Mouse (Mus musculus) urinary bladder, postnatal 4 days (tissue): ENCODE results near the gene Rab11fip4.
A peak's percentile ranks its signal among the peaks of the same experiment; 100 is the strongest.

ENCODE experiments used
- DNase-seq, 2 experiments: peaks; one replicate each; pipeline ENCODE4 v3.0.0; 2021 to 2022; ENCODE audit warnings: low spot score in 2 of 2

Gene Rab11fip4

DNA sequence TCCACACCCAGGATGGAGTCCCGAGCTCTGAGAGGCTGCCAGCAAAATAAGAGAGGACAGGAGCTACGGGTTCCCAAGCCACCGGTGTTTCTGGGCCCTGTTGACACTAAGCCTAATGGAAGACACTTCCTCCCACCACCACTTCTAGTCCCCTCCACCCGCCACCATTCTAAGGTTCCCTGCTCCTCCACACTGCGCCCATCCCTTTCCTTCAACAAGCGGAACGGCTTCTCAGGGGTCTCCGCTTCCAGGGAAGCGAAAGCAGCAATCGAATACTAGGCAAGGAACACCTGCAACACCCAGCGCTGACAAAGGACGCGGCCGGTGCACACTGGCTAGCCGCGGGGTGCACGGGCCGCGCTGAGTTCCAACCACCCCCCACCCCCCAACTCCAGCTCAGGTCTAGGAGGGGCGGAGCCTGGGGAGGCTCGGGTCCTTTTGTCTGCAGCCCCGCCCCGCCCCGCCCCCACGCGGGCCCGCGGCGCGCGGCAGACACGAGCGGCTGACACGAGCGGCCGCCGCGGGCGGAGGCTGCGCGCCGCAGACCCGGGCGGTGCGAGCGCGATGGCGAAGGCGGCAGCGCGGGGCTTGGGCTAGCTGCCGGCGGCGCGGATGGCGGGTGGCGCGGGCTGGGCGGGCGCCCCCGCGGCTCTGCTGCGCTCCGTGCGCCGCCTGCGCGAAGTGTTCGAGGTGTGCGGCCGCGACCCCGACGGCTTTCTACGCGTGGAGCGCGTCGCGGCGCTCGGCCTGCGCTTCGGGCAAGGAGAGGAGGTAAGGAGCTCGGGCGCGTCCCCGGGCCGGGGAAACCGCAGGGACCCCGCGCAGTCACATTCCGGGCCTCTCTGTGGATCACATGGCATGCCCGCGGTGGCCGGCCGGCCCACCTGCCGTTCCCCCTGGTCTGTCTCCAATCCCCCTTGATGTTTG, at the start of gene Rab11fip4:
TSS of gene Rab11fip4 (plus strand) at position 549 of the 927 bp plus-strand sequence.
- DNase-seq: no peak

DNA sequence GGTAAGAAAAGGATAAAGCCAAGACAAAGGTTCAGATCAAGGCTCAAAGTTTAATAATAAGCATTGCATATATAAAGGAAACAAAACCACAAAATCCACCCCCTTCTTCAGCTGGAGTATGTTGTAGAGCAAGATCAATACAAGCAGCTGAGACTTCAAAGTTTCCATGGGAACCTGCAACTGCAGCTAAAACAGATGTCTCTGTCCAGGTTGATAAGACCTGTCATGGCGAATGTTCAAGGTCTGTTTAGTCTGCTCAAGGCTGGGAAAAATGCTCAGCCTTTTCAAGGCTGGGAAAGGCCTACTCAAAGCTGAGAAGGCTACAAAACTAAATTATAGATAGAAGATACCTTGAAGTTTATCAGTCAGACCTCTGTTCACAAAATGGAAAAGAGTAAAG, 38.4 kb upstream of the Rab11fip4 start:
- no peak for DNase-seq

DNA sequence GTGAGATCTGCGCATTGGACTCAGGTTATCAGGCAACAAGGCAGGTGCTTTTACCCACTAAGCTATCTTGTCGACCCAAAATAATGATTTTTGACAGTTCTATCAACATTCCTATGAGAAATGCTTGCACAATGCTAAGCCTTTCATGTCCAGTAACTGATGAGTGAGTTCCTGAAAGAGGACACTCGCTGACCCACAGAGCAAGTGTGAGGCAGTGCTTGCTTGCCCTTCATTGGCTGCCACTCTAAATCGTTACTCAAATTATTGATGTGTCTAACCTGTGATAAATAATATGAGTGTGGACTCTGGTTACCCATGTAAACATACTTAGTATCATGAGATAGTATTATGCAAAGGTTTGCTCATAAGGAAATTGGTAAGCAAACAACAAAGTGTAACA, 30.5 kb upstream of the Rab11fip4 start:
- no peak for DNase-seq

GRCm38 (mm10) chr11:79563493-79563892, 27.5 kb upstream of the Rab11fip4 start:
- no peak for DNase-seq

- DNase-seq: no peak
Observed at GRCm38 (mm10) chr11:79566947-79567346, 24.1 kb upstream of the Rab11fip4 start.

DNA sequence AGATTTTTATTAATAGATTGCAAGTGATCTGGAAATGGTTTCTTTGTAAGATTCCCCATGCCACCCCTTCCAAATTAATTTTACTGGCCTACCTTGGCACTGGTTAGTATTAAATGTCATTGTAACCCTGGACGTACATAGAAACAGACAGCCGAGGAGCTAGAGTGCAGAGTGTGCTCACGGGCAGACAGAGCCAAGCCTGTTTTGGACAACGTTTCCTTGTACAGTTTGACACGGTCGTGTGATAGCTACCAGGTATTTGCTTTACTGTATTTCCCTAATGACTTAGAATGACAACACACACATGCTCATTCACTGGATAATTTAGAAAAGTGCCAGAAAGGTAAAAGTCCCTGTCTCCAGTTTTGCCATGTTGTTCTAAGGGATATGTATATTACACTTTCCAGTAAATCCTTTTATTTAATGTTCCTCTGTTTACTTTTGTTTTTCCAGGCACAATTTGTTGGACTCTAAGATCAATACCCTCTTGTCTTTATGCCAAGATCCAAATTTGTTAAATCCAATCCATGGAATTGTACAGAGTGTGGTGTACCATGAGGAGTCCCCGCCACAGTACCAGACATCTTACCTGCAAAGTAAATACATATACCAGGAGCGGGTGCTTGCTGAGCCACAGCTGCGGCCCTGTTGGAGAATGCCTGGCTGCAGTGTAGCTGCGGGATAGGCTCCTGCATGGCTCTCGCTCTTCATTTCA, 22.7 kb upstream of the Rab11fip4 start:
- no peak for DNase-seq

GRCm38 (mm10) chr11:79570319-79570718, 20.7 kb upstream of the Rab11fip4 start:
- no peak for DNase-seq

DNA sequence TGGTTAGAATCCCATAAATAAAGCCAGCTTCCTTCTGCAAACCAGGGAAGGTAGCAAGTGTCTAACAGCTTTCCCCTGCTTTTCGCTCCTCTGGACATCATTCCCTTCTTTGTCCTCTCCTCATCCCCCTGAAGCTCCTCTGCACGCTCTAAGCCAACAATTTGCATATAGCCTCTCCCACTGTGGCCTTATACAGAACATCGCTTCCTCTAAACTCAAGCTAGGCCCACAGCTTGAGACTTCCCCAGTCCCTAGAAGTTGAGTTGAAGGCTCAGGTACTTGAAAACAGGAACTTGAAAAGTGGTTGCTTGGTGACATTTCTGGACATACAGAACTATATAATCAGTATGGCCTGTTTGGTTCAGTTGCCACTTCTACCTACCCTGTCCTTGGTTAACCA, 17.2 kb upstream of the Rab11fip4 start:
- no peak for DNase-seq

DNA sequence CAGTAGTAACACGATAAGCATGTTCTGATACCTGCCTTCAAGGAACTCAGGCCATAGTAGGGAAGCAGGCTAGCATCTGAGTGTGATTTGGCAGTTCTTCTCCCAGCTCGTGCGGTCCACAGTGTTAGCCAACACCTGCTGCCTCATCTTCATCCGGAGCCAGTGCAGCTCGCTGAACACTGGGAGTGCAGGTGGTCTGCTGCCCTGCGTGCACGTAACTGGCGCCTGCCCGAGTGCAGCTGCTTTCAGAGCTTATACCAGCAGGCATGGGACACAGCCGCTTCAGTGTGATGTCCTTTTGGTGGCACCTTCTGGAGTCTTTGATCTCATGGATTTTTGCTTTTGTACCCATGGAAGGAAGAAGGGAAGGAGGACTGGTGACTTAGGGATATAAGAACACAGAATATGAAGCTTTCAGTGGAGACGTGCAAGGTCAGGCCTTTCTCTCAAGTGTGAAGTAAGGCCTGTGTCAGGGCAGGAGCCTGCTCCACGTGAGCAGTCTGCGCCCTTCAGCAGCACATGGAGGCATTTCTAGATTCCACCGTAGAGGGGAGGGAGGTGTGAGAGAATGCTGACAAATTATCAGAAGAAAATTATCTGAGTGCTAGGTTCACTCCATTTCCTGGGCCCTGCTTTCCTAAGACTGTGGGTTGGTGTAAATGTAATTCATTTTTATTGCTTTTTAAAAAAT, 15.5 kb upstream of the Rab11fip4 start:
- DNase-seq: no peak

DNA sequence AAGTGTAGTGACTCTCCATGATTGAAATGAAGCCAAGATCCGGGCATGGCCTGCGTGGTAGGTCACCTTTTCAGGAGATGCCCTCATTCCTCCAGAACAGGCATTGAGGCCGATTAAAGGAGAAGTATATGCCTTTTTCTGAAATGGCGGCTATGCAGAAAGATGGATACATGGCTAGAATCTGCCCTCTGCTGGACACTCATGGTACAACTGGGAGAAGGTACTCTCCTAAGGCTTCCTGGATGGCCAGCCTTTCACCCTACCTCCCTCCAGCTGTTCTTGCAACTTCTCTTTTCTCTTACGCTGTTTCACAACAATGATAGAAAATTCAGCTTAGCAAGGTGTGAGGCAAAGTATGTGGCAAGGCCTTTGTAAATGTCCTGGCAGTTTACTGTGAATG, 13.3 kb upstream of the Rab11fip4 start:
- peak; percentile 41 to 73 for DNase-seq

DNA sequence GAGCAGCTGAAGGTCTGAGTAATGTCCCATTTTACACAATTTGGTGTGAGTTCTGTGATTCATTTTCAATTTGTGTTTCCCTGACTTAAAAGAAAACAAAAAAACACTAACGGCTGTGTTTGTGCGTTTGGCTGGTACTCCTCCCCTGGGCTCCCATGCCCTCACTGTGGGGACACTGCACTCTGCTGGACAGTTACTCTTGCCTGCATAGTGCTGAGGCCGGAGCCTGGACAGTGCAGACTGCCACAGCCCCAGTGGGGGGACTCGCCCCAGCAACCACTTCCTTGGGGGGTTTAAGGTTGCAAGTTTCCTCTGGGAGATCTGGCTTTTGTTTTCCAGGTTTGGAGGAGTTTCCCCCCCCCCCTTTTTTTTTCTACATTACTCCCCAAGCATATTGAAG, 10.4 kb upstream of the Rab11fip4 start:
- no peak for DNase-seq

DNA sequence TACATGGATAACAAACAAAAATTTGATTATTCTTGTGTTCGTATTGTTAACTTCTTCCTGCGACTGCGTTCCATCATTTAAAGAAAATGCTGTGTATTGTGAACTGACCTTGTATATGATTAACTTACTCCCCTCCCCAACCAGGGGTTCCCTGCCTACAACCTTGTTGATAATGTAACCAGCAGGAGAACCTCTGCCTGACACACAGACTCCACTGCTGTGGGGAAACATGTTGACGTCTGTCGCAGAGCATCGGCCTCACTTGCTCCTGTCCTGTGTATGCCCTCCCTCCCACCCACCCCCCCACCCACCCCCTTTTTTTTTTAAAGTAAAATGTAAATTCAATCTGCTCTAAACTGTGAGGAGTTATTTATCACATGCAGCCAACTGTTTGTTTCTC, 9.8 kb upstream of the Rab11fip4 start:
- no peak for DNase-seq

DNA sequence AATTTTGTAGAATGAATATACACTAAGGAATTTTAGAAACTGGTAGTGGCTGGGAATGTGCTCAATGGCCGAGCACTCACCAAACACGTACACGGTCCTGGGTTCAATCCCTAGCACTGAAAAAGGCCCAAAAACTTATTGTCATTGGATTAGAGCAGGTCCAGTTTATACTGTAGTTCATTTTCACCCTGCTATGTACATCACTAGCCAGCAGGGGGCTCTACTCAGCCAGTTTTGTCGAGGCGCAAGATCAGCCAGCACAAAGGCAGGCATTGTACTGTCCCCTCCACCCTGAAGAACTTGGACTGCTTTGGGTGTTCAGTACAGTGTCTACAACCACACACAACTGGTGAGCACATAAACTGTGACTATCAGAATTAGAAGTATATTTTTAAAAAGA, 6.8 kb upstream of the Rab11fip4 start:
- DNase-seq: no peak

DNA sequence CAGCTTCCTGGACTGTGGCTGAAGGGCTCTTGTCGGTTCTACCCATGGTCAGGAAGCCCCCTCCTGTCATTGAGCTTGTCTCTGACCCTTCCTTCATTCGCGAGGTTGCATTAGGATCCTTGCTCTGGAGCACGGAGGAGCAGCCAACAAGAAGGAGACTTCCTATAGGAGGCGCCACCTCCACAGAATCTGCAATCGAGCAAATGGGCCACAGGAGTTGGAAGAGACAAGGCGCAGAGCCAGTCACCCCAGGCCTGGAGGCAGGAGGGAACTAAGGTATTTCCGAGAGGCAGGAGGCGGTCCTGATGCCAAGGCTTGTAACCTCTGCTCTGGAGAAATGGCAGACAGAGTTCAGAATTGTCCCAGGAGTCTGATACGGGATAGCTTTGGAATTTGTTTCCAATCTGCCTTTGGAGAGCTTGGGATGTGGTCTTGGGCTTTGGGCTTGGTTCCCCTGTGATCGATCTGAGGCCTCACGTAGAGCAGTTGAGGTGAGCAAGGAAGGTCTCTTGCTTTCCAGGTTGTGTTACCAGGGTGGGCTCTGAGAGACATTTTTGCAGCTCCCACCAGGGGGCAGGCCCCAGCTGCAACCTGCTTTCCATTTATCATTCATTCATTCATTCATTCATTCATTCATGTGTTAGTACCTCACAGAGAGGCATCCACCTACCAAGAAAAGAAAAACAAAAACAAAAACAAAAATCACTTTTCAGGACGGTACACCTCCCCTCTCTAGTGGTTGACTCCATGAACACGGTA, 1.5 kb upstream of the Rab11fip4 start:
- DNase-seq: no peak

GRCm38 (mm10) chr11:79591591-79591975, 571 bp downstream of the Rab11fip4 start:
- DNase-seq: no peak

DNA sequence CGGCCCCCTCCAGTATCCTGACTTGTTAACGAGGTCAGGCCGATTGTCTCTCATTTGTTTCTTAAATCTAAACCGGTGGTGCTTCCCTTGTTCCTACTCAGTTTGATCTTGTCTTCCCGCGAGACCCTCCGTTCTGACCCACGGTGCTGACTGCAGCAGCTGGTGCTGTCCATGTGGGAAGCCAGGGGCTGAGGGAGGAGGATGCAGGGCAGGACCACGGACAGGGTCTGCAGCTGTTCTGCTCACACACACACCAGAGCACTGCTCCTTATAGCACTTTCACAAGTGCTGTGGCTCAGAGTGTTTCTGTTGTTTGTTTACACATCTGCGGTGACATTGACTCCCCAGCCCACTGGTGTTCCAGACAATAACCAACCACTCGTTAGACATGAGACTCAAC, 2.5 kb downstream of the Rab11fip4 start:
- DNase-seq: no peak

- DNase-seq: no peak
Observed at GRCm38 (mm10) chr11:79610454-79610853, 19.4 kb downstream of the Rab11fip4 start.

DNA sequence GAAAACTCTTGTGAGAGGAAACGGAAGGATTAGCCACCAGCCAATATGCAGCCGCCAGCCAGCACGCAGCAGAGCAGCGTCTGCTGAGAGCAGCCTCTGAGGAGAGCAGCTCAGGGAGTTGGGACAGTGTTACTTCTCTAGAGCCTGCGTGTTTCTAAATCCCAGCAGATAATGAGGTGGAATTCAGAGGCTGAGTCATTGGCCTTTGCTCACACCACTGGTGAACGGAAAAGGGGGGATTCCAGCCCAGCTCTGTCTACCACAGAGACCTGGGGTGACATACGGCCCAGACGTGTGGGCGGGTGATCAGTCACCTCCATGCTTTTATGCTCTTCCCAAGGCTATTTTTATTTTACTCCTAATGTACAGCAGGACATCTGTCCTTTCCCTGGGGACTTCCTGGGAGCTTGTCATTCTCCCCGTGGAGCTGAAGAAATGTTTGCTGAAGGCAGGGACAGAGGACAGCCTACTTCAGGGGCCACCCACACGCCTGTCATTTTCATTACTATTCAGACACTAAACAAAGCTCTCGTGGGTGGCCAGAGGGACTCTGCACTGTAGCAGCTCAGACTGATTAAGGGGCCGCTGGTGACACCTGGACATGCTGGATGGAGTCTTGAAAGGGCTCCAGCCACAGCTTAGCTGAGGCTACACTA, 20.1 kb downstream of the Rab11fip4 start:
- no peak for DNase-seq

- DNase-seq: no peak
Observed at GRCm38 (mm10) chr11:79612046-79612600, 21.1 kb downstream of the Rab11fip4 start.

GRCm38 (mm10) chr11:79613084-79613483, 22.1 kb downstream of the Rab11fip4 start:
- DNase-seq: no peak

GRCm38 (mm10) chr11:79613711-79614110, 22.7 kb downstream of the Rab11fip4 start:
- no peak for DNase-seq
